Mouse (Mus musculus) hindbrain, embryonic 14.5 days (tissue): Measurements from ENCODE around the gene Cpm. TPM values are rescaled to one million over a fixed set of nuclear protein-coding genes. Genes with fewer than 3 reads are reported as not detected.

Experiments used
- ATAC-seq: fragments of 200-750 bp; cut with Nextera tagmentation; 2 replicates; pipeline ENCODE4 v1.8.0; 2017; ENCODE audit warnings: moderate number of reproducible peaks, mild to moderate bottlenecking, moderate TSS enrichment, moderate library complexity; ENCODE audit not compliant: low FRiP score
- DNase-seq: peaks from one replicate; pipeline ENCODE4 v3.0.0-alpha.2; 2015; ENCODE audit warnings: low spot score
- H3K27ac ChIP-seq: fragments of 300-500 bp; sonication (generic); 2 replicates; pipeline ENCODE4 v1.5.1; 2014; ENCODE audit warnings: mild to moderate bottlenecking, moderate library complexity
- H3K27me3 ChIP-seq: fragments of 300-500 bp; sonication (generic); 2 replicates; pipeline ENCODE4 v1.6.1; 2014; ENCODE audit warnings: mild to moderate bottlenecking, low read length, mixed read lengths; ENCODE audit not compliant: control insufficient read depth, insufficient read depth
- H3K36me3 ChIP-seq: fragments of 300-500 bp; sonication (generic); replicated peaks from 2 replicates; pipeline ENCODE4 v1.6.1; 2014; ENCODE audit not compliant: control insufficient read depth, insufficient read depth
- H3K4me1 ChIP-seq: fragments of 300-500 bp; sonication (generic); replicated peaks from 2 replicates; pipeline ENCODE4 v1.6.1; 2014; ENCODE audit warnings: antibody characterized with exemption, low read length, mixed read lengths; ENCODE audit not compliant: control insufficient read depth, insufficient read depth
- H3K4me2 ChIP-seq: fragments of 300-500 bp; sonication (generic); replicated peaks from 2 replicates; pipeline ENCODE4 v1.6.1; 2014; ENCODE audit warnings: mild to moderate bottlenecking, moderate library complexity
- H3K4me3 ChIP-seq: fragments of 300-500 bp; sonication (generic); replicated peaks from 2 replicates; pipeline ENCODE4 v1.5.1; 2014; ENCODE audit warnings: mild to moderate bottlenecking, low read length
- H3K9ac ChIP-seq: fragments of 300-500 bp; sonication (generic); 2 replicates; pipeline ENCODE4 v1.6.1; 2014
- H3K9me3 ChIP-seq: fragments of 300-500 bp; sonication (generic); 2 replicates; pipeline ENCODE4 v1.6.1; 2016; ENCODE audit warnings: low read length; ENCODE audit not compliant: control insufficient read depth
- WGBS: fragments of 180-500 bp; shearing (Covaris S2); extraction: QIAGEN DNeasy Blood & Tissue Kit; methylation state at CpG from one replicate; pipeline ENCODE4 v1.1.7; 2014; 5-methylcytosine and 5-hydroxymethylcytosine counted together
- polyA plus RNA-seq: library from polyadenylated mRNA; unstranded; fragments of >200 nt; fragmentation: Nextera tagmentation; extraction: Ambion mirVana; gene quantifications from 2 replicates; pipeline ENCODE4 v1.2.1, GENCODE M21; 2014

Cpm gene
- polyA plus RNA-seq, 1 experiment from 2014 or later = 3.0 TPM

- H3K27ac ChIP-seq = no peak overlapping the region
- H3K27me3 ChIP-seq = no peaks in the 10 kb centered on the region
- ATAC-seq = no peak
- H3K36me3 ChIP-seq = no peaks in the 10 kb centered on the region
- no peaks in the 10 kb centered on the region for H3K4me1 ChIP-seq
- no peaks in the 10 kb centered on the region for H3K9me3 ChIP-seq
- no peak overlapping the region for H3K4me2 ChIP-seq
- no peak overlapping the region for H3K4me3 ChIP-seq
- H3K9ac ChIP-seq = no peak overlapping the region
- 95% methylated on average over 28 of the region's 28 CpGs for WGBS
- DNase-seq = no peak
These were observed 38.6 kb downstream of the Cpm start for GRCm38 (mm10) chr10:117667663-117668507.

- no peak for DNase-seq
- H3K9ac ChIP-seq = no peak overlapping the region
- H3K4me2 ChIP-seq = no peak overlapping the region
- H3K27ac ChIP-seq = no peak overlapping the region
- no peaks in the 10 kb centered on the region for H3K4me1 ChIP-seq
- no peaks in the 10 kb centered on the region for H3K27me3 ChIP-seq
- no peak overlapping the region for H3K4me3 ChIP-seq
- ATAC-seq = no peak
- no peaks in the 10 kb centered on the region for H3K9me3 ChIP-seq
- H3K36me3 ChIP-seq = no peaks in the 10 kb centered on the region
- 89% methylated on average over 10 of the region's 10 CpGs for WGBS
These were observed 39.4 kb downstream of the Cpm start for GRCm38 (mm10) chr10:117668546-117669300.

- DNase-seq (no peak), ATAC-seq (no peak)
- Histone ChIP-seq H3K4me3 (no peak overlapping the region), H3K9me3 (no peaks in the 10 kb centered on the region), H3K4me2 (no peak overlapping the region), H3K27ac (no peak overlapping the region), H3K27me3 (no peaks in the 10 kb centered on the region), H3K9ac (no peak overlapping the region), H3K4me1 (no peaks in the 10 kb centered on the region), H3K36me3 (no peaks in the 10 kb centered on the region)
- WGBS = 54% methylated on average over 10 of the region's 10 CpGs
These were observed 40.3 kb downstream of the Cpm start for GRCm38 (mm10) chr10:117669449-117670090.

GRCm38 (mm10) chr10:117670092-117670491 lies 40.8 kb downstream of the Cpm start:
- H3K4me1 ChIP-seq = no peaks in the 10 kb centered on the region
- WGBS = 73% methylated on average over 3 of the region's 3 CpGs
- H3K9ac ChIP-seq = no peak overlapping the region
- no peak overlapping the region for H3K27ac ChIP-seq
- H3K9me3 ChIP-seq = no peaks in the 10 kb centered on the region
- H3K27me3 ChIP-seq = no peaks in the 10 kb centered on the region
- H3K4me2 ChIP-seq = no peak overlapping the region
- DNase-seq (no peak), ATAC-seq (no peak)
- no peak overlapping the region for H3K4me3 ChIP-seq
- no peaks in the 10 kb centered on the region for H3K36me3 ChIP-seq

- H3K4me2 ChIP-seq = no peak overlapping the region
- no peaks in the 10 kb centered on the region for H3K9me3 ChIP-seq
- no peaks in the 10 kb centered on the region for H3K27me3 ChIP-seq
- H3K4me1 ChIP-seq = no peaks in the 10 kb centered on the region
- no peaks in the 10 kb centered on the region for H3K36me3 ChIP-seq
- no peak for ATAC-seq
- no peak for DNase-seq
- no peak overlapping the region for H3K4me3 ChIP-seq
- H3K9ac ChIP-seq = no peak overlapping the region
- no peak overlapping the region for H3K27ac ChIP-seq
- 86% methylated on average over 5 of the region's 5 CpGs for WGBS
These were observed 41.5 kb downstream of the Cpm start for GRCm38 (mm10) chr10:117670791-117671190.

GRCm38 (mm10) chr10:117671266-117671665 lies 42.0 kb downstream of the Cpm start:
- Histone ChIP-seq H3K4me3 (no peak overlapping the region), H3K4me2 (no peak overlapping the region), H3K27ac (no peak overlapping the region), H3K4me1 (no peaks in the 10 kb centered on the region), H3K27me3 (no peaks in the 10 kb centered on the region), H3K9me3 (no peaks in the 10 kb centered on the region), H3K9ac (no peak overlapping the region), H3K36me3 (no peaks in the 10 kb centered on the region)
- DNase-seq = no peak
- WGBS = 85% methylated on average over 9 of the region's 9 CpGs
- no peak for ATAC-seq

- Histone ChIP-seq H3K9ac (no peak overlapping the region), H3K4me1 (no peaks in the 10 kb centered on the region), H3K4me2 (no peak overlapping the region), H3K27ac (no peak overlapping the region), H3K27me3 (no peaks in the 10 kb centered on the region), H3K36me3 (no peaks in the 10 kb centered on the region), H3K9me3 (no peaks in the 10 kb centered on the region), H3K4me3 (no peak overlapping the region)
- WGBS = 89% methylated on average over 13 of the region's 13 CpGs
- no peak for ATAC-seq
- no peak for DNase-seq
These were observed 42.8 kb downstream of the Cpm start for GRCm38 (mm10) chr10:117671930-117672666.

GRCm38 (mm10) chr10:117672693-117673092 lies 43.4 kb downstream of the Cpm start:
- no peak; the same call in 1 of the 2 replicates for ATAC-seq
- no peak overlapping the region for H3K9ac ChIP-seq
- H3K9me3 ChIP-seq = no peaks in the 10 kb centered on the region
- no peak overlapping the region for H3K4me2 ChIP-seq
- H3K4me1 ChIP-seq = no peaks in the 10 kb centered on the region
- no peaks in the 10 kb centered on the region for H3K36me3 ChIP-seq
- H3K4me3 ChIP-seq = no peak overlapping the region
- DNase-seq = peak; percentile 58
- no peak overlapping the region for H3K27ac ChIP-seq
- H3K27me3 ChIP-seq = no peaks in the 10 kb centered on the region
- 60% methylated on average over 7 of the region's 7 CpGs for WGBS

- WGBS = 100% methylated on average over 1 of the region's 1 CpGs
- DNase-seq (no peak), ATAC-seq (no peak)
- Histone ChIP-seq H3K9me3 (no peaks in the 10 kb centered on the region), H3K36me3 (no peaks in the 10 kb centered on the region), H3K4me2 (no peak overlapping the region), H3K4me1 (no peaks in the 10 kb centered on the region), H3K4me3 (no peak overlapping the region), H3K27me3 (no peaks in the 10 kb centered on the region), H3K27ac (no peak overlapping the region), H3K9ac (no peak overlapping the region)
These were observed 44.6 kb downstream of the Cpm start for GRCm38 (mm10) chr10:117673913-117674312.
